Mouse (Mus musculus) intestine, embryonic 16.5 days (tissue): Measurements from ENCODE around the gene Actg1. TPM values are rescaled to one million over a fixed set of nuclear protein-coding genes. Genes with fewer than 3 reads are reported as not detected.

ENCODE experiments used
- ATAC-seq: fragments of 200-750 bp; cut with Nextera tagmentation; 2 replicates; pipeline ENCODE4 v1.8.0; 2017; ENCODE audit warnings: moderate TSS enrichment, moderate library complexity
- H3K27ac ChIP-seq: fragments of 300-500 bp; sonication (generic); 2 replicates; pipeline ENCODE4 v1.5.1; 2014; ENCODE audit warnings: mild to moderate bottlenecking, low read length
- H3K27me3 ChIP-seq: fragments of 300-500 bp; sonication (generic); replicated peaks from 2 replicates; pipeline ENCODE4 v1.6.1; 2014; ENCODE audit warnings: low read length, control low read depth, mixed read lengths; ENCODE audit not compliant: control insufficient read depth, insufficient read depth
- H3K36me3 ChIP-seq: fragments of 300-500 bp; sonication (generic); 2 replicates; pipeline ENCODE4 v1.6.1; 2014; ENCODE audit warnings: low read length, control low read depth; ENCODE audit not compliant: control insufficient read depth, insufficient read depth
- H3K4me1 ChIP-seq: fragments of 300-500 bp; sonication (generic); 2 replicates; pipeline ENCODE4 v1.6.1; 2014; ENCODE audit warnings: low read length, control low read depth, mixed read lengths; ENCODE audit not compliant: control insufficient read depth, insufficient read depth
- H3K4me2 ChIP-seq: fragments of 300-500 bp; sonication (generic); 2 replicates; pipeline ENCODE4 v1.6.1; 2014; ENCODE audit warnings: low read depth, low read length, control low read depth
- H3K4me3 ChIP-seq: fragments of 300-500 bp; sonication (generic); 2 replicates; pipeline ENCODE4 v1.5.1; 2014; ENCODE audit warnings: mild to moderate bottlenecking, low read length
- H3K9ac ChIP-seq: fragments of 300-500 bp; sonication (generic); 2 replicates; pipeline ENCODE4 v1.6.1; 2014; ENCODE audit warnings: low read depth, low read length
- H3K9me3 ChIP-seq: fragments of 300-500 bp; sonication (generic); 2 replicates; pipeline ENCODE4 v1.6.1; 2016; ENCODE audit warnings: low read length, control low read depth; ENCODE audit not compliant: control insufficient read depth
- WGBS: fragments of 180-500 bp; shearing (Covaris S2); extraction: QIAGEN DNeasy Blood & Tissue Kit; methylation state at CpG from one replicate; pipeline ENCODE4 v1.1.7; 2014; 5-methylcytosine and 5-hydroxymethylcytosine counted together
- polyA plus RNA-seq: library from polyadenylated mRNA; unstranded; fragments of >200 nt; fragmentation: Nextera tagmentation; extraction: Ambion mirVana; gene quantifications from 2 replicates; pipeline ENCODE4 v1.2.1, GENCODE M21; 2015

Actg1 gene
- polyA plus RNA-seq, 1 experiment from 2014 or later, result 2,944 TPM

- no peak for ATAC-seq
- H3K9ac ChIP-seq, result no peak overlapping the region
- H3K4me2 ChIP-seq, result no peak overlapping the region
- H3K27me3 ChIP-seq, result no peaks in the 10 kb centered on the region; the same call in 1 of the 2 replicates
- H3K9me3 ChIP-seq, result no peaks in the 10 kb centered on the region
- H3K36me3 ChIP-seq, result no peaks in the 10 kb centered on the region
- H3K27ac ChIP-seq, result no peak overlapping the region
- no peak overlapping the region for H3K4me3 ChIP-seq
- 32% methylated on average over 7 of the region's 7 CpGs for WGBS
- peaks cover 7% of the 10 kb centered on the region for H3K4me1 ChIP-seq
Measured at GRCm38 (mm10) chr11:120366443-120367027, 18.2 kb upstream of the Actg1 start.

GRCm38 (mm10) chr11:120362891-120363290 lies 14.5 kb upstream of the Actg1 start:
- no peaks in the 10 kb centered on the region; the same call in 1 of the 2 replicates for H3K27me3 ChIP-seq
- H3K4me1 ChIP-seq, result peaks cover 10% of the 10 kb centered on the region
- H3K9ac ChIP-seq, result no peak overlapping the region
- no peak overlapping the region for H3K27ac ChIP-seq
- WGBS, result 82% methylated on average over 6 of the region's 6 CpGs
- ATAC-seq, result no peak
- no peak overlapping the region for H3K4me3 ChIP-seq
- H3K9me3 ChIP-seq, result no peaks in the 10 kb centered on the region
- no peak overlapping the region for H3K4me2 ChIP-seq
- no peaks in the 10 kb centered on the region for H3K36me3 ChIP-seq

- peaks cover 17% of the 10 kb centered on the region for H3K4me1 ChIP-seq
- no peak within 1 kb of the TSS for H3K27ac ChIP-seq
- ATAC-seq, result no peak
- no peaks in the 10 kb centered on the region for H3K36me3 ChIP-seq
- no peaks in the 10 kb centered on the region; the same call in 1 of the 2 replicates for H3K27me3 ChIP-seq
- 65% methylated on average over 10 of the region's 10 CpGs for WGBS
- no peak within 1 kb of the TSS for H3K4me2 ChIP-seq
- no peaks in the 10 kb centered on the region for H3K9me3 ChIP-seq
- H3K4me3 ChIP-seq, result no peak within 1 kb of the TSS
- no peak within 1 kb of the TSS for H3K9ac ChIP-seq
Measured at GRCm38 (mm10) chr11:120361295-120361694, 13.0 kb upstream of the Actg1 start, which contains the start of gene Fscn2. Gene Fscn2 (plus strand): TSS chr11:120361534.

GRCm38 (mm10) chr11:120360755-120361154 lies 12.4 kb upstream of the Actg1 start:
- H3K4me1 ChIP-seq, result peaks cover 17% of the 10 kb centered on the region
- WGBS, result 77% methylated on average over 5 of the region's 5 CpGs
- H3K4me3 ChIP-seq, result no peak overlapping the region
- H3K36me3 ChIP-seq, result no peaks in the 10 kb centered on the region
- no peak overlapping the region for H3K27ac ChIP-seq
- no peaks in the 10 kb centered on the region; the same call in 1 of the 2 replicates for H3K27me3 ChIP-seq
- no peak for ATAC-seq
- no peak overlapping the region for H3K4me2 ChIP-seq
- H3K9ac ChIP-seq, result no peak overlapping the region
- no peaks in the 10 kb centered on the region for H3K9me3 ChIP-seq

- no peak overlapping the region for H3K27ac ChIP-seq
- H3K4me2 ChIP-seq, result no peak overlapping the region
- no peaks in the 10 kb centered on the region for H3K36me3 ChIP-seq
- 54% methylated on average over 8 of the region's 8 CpGs for WGBS
- H3K4me3 ChIP-seq, result no peak overlapping the region
- no peak overlapping the region for H3K9ac ChIP-seq
- peaks cover 24% of the 10 kb centered on the region for H3K4me1 ChIP-seq
- ATAC-seq, result no peak
- H3K9me3 ChIP-seq, result no peaks in the 10 kb centered on the region
- no peaks in the 10 kb centered on the region; the same call in 1 of the 2 replicates for H3K27me3 ChIP-seq
Measured at GRCm38 (mm10) chr11:120360062-120360461, 11.7 kb upstream of the Actg1 start.

- Histone ChIP-seq H3K4me1 (peaks cover 31% of the 10 kb centered on the region), H3K27ac (no peak overlapping the region), H3K9me3 (no peaks in the 10 kb centered on the region), H3K27me3 (no peaks in the 10 kb centered on the region; the same call in 1 of the 2 replicates), H3K9ac (no peak overlapping the region), H3K4me3 (no peak overlapping the region), H3K4me2 (no peak overlapping the region), H3K36me3 (no peaks in the 10 kb centered on the region)
- ATAC-seq, result no peak
- 89% methylated on average over 6 of the region's 6 CpGs for WGBS
Measured at GRCm38 (mm10) chr11:120359391-120359790, 11.0 kb upstream of the Actg1 start.

GRCm38 (mm10) chr11:120357791-120358401 lies 9.6 kb upstream of the Actg1 start:
- H3K27ac ChIP-seq, result peak overlapping the region; percentile 87
- peak overlapping the region; percentile 53 for H3K9ac ChIP-seq
- ATAC-seq, result peak; percentile 65

GRCm38 (mm10) chr11:120356900-120357299 lies 8.6 kb upstream of the Actg1 start:
- H3K4me1 ChIP-seq, result peaks cover 52% of the 10 kb centered on the region
- WGBS, result 94% methylated on average over 4 of the region's 4 CpGs
- peak overlapping the region; percentile 87; the same call in 1 of the 2 replicates for H3K27ac ChIP-seq
- no peak for ATAC-seq
- no peaks in the 10 kb centered on the region for H3K9me3 ChIP-seq
- no peaks in the 10 kb centered on the region for H3K36me3 ChIP-seq
- H3K27me3 ChIP-seq, result no peaks in the 10 kb centered on the region; the same call in 1 of the 2 replicates
- no peak overlapping the region for H3K9ac ChIP-seq
- H3K4me2 ChIP-seq, result no peak overlapping the region
- no peak overlapping the region for H3K4me3 ChIP-seq

More at GRCm38 (mm10) chr11:120357791-120358401, 9.6 kb upstream of the Actg1 start:
- H3K9me3 ChIP-seq, result no peaks in the 10 kb centered on the region
- no peak overlapping the region; the same call in 1 of the 2 replicates for H3K4me3 ChIP-seq
- H3K4me1 ChIP-seq, result peaks cover 44% of the 10 kb centered on the region
- no peaks in the 10 kb centered on the region; the same call in 1 of the 2 replicates for H3K27me3 ChIP-seq
- H3K4me2 ChIP-seq, result peak overlapping the region; percentile 27; the same call in 1 of the 2 replicates
- WGBS, result 7% methylated on average over 10 of the region's 10 CpGs
- H3K36me3 ChIP-seq, result no peaks in the 10 kb centered on the region

- ATAC-seq, result no peak
- WGBS, result 80% methylated on average over 15 of the region's 15 CpGs
- H3K27me3 ChIP-seq, result no peaks in the 10 kb centered on the region
- no peak overlapping the region for H3K27ac ChIP-seq
- H3K9ac ChIP-seq, result no peak overlapping the region
- no peaks in the 10 kb centered on the region for H3K36me3 ChIP-seq
- no peak overlapping the region for H3K4me2 ChIP-seq
- no peaks in the 10 kb centered on the region for H3K9me3 ChIP-seq
- H3K4me1 ChIP-seq, result peaks cover 57% of the 10 kb centered on the region
- H3K4me3 ChIP-seq, result no peak overlapping the region
Measured at GRCm38 (mm10) chr11:120356319-120356840, 8.0 kb upstream of the Actg1 start.
